Mouse (Mus musculus) kidney, postnatal 36 days (tissue): ENCODE measurements around the gene Klf16.

Experiments
- DNase-seq, 2 experiments: peaks; one replicate each; pipeline ENCODE4 v3.0.0; 2021 to 2022; ENCODE audit warnings: mixed read lengths in 2 of 2

Klf16 gene

DNA sequence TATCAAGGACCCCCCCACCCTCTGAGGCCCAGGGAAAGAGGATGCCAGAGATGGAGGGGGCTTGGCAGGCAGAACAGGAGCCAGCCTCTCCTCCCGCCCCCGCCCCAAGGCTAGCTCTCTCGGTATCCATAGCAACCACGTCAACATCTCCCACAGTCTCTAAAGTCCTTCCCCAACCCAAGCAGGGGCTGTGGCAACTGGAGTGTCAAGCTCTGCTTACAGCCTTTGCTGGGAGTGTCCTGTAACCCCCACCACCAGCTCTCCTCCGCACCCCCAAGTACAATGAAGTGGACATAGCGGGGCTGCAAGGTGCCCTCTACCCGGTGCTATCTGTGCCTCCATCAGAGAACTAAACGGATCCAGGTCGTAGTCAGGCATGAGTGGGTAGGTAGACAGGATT lies 3.2 kb downstream of the Klf16 start:
- no peak for DNase-seq

DNA sequence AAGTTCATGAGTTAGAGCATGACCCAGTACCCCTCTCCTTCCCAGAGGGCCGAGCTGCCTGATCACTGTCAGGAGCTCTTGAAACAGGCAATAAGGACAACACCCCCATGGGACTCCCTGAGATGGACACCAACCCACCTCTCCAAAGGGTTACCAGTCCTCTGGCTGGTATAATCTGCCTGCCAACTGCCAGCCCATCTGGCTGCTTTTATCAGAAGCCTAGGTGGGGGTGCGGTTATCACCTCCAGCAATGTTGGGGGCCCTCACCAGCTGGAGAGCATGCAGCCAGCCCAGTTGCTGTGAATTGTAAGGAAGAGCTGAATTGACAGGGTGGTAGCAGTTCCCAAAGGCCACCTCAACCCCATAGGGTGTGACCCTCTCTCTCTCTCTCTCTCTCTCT lies 4.6 kb downstream of the Klf16 start:
- no peak for DNase-seq

DNA sequence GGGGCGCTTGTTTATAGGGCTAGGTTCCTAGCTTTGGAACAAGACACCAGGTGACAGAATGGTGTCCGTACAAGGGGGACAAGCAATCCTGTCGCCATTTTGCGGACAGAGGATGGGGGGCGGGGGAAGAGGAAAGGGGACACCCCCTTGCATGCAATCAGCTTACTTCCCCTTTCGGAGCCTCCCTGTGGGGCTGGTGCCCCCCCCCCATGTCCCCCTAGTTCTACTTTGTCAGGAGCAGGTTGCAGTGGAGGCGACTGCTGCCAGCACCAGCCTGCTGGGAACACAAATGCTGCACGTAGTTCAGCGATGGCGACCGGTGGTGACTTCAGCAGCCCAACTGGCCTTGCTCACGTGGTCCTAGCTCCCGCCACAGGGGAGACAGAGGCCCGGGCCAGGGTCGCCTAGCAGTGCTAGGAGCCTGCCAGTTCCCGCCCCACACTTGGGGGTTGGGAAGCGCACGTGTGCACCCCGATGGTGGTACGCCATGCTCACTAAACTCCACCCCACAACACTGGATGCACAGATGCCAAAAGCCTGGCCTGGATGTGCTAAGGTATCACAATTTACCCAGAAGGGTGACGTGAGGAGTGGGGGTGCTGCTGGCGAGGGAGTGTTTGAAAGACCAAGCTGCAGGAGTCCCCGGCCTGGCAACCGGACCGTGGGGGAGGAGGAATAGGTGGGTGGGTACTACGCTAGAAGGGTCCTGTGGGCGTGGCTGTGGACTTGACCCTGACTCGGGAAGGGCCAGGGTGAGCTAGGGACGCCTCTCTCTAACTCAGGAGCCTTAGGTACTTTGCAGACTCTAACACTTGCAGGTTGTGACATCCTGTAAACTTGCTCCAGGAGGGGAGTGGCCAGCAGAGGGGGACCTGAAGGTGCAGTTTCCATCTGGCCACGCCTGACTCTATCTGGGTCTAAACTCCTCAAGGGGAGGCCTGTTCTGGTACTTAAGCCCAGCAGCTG lies 6.0 kb downstream of the Klf16 start:
- no peak for DNase-seq

- no peak for DNase-seq
These were observed 6.7 kb downstream of the Klf16 start for GRCm38 (mm10) chr10:80570419-80570818.

GRCm38 (mm10) chr10:80569664-80570066 lies 7.5 kb downstream of the Klf16 start:
- peak; percentile 69 to 80 for DNase-seq

GRCm38 (mm10) chr10:80568876-80569275 lies 8.2 kb downstream of the Klf16 start:
- no peak for DNase-seq

DNA sequence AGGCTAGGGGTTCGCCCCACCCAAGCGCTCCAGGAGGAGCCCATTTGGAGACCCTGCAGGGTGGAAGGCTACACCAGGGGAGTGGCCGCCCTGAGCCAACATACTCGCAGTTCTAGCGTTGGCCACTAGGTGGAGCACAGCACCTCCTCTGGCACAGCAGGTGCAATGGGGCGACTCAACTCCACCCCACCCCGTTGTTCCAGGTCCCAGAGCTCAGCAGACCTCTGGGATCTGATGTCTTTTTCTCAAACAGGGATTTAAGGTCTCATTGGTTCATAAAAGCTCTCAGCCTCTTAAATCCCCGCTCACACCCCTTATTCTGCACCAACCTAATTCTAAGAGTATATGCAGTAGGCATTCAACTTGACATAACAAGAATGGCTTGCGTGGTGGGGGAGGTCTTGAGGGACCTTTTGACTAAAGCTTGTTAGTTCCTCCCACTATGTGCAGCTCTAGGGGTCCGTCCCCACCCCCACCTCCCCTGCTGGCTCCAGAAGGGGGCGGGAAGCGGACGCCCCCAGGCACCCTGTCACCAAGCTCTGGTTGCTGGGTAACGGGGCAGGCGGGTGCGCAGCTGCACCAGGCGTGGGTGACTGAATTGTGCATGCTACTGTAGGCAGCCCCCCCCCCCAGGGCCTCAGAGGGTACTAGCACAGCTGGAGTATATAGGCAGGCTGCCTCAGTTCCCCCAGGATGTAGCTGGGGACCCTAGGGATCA lies 10.6 kb downstream of the Klf16 start:
- DNase-seq = peak; percentile 83 to 95

- peak; percentile 96 to 98 for DNase-seq
These were observed 15.8 kb downstream of the Klf16 start, which contains the start of gene Rexo1 for GRCm38 (mm10) chr10:80561116-80561944. Gene Rexo1 (minus strand): TSS chr10:80561560.

GRCm38 (mm10) chr10:80560621-80561020 lies 16.5 kb downstream of the Klf16 start:
- peak; percentile 52 to 56 for DNase-seq

- no peak for DNase-seq
These were observed 17.7 kb downstream of the Klf16 start for GRCm38 (mm10) chr10:80559431-80559830.

DNA sequence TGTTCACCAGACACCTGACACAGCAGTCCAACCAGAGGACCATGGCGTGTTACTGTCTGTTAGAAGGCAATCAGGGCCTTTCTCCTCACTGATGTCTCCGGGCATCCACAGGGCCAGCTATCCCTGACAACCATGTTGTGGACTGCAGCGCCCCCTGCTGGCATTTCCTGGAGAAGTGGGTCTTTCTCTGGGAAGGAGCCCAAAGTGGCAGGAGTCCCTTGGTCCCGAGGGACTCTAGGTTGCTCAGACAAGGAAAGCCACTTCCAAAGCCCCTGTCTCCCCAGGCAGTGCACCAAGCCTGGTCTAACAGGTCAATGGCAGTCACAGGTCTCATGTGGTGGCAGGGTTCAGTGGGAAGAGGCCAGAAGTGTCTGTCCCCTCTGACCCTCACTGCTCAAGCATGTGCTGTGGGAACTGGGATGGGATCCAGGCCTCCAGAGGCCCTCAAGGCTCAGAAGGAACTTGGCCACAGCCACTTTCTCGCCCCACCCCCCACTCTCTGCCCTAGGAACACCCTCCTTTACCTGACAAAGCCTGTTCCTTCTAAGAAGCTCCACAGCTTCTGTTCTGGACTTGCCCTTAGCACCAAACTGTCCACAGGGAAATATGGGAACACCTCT lies 19.7 kb downstream of the Klf16 start:
- peak; percentile 88 to 92 for DNase-seq

DNA sequence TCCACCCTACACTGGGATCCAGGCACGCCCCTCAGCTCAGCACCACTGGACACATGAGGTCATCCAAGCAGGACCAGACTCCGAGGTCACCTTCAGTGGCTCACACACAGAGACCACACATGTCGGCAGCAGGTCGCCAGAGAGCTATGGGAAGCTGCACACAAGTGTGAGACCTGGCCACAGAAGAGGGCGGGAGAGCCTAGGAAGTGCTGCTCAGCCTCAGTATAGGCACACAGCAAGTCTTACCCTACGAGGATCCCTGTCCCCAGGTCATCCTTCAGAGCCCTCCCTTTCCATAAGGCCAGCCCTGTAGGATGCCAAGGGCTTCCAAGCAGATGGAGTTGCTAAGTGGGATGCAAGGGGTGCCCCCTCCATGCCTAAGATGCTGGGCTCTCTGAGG lies 23.1 kb downstream of the Klf16 start:
- DNase-seq = no peak

DNA sequence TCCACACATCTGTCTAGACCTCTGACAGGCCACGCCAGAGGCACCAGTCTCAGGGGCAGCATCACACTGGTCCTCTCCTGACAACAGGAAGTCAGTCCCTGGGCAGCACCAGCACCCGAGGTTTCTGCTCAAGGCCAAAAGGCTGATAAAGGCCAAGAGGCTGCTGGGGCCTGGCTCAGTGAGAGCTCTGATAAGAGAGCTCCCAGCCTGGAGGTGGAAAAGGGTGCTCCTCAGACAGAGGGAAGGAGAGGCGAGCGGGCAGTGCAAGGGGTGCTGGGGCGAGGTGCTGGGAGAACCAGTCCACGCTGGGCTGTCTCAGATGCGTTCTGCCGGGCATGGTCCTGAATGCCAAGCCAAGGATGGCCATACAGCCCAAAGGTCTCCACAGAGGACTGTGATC lies 23.5 kb downstream of the Klf16 start:
- no peak for DNase-seq

DNA sequence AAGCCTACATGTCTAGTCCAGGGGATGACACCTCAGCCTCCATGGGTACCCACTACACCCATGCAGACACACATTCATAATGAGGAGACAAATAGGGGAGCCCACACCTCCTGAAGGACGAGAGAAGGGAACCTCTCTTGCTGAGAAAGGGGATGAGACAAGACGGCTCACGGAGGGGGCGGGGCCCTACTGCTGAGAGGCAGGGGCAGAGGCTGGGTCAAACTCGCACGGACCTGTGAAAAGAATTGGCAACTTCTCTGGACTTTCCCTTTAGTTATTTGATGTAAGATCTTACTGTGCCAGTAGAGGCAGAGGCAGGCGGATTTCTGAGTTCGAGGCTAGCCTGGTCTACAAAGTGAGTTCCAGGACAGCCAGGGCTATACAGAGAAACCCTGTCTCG lies 24.8 kb downstream of the Klf16 start:
- DNase-seq = peak in 1 of 2 experiments; percentile 51

DNA sequence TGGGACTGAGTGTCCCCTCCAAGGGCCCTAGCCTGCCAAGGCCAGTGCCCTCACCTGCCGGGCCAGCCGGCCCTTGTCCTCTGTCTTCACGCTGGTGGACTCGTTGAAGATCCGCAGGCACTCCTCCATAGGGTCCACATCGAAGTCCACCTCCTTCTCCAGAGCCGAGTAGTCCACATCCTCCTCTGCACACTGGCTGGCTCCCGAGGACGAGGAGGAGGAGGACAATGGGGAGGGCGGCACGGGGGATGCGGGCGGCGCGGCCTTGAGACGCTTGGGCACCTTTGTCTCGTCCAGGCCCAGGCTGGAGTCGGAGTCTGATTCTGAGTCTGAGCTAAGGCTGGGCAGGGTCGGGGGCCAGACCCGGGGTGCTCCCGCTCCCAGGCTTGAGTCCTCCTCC lies 27.8 kb downstream of the Klf16 start:
- DNase-seq = no peak

DNA sequence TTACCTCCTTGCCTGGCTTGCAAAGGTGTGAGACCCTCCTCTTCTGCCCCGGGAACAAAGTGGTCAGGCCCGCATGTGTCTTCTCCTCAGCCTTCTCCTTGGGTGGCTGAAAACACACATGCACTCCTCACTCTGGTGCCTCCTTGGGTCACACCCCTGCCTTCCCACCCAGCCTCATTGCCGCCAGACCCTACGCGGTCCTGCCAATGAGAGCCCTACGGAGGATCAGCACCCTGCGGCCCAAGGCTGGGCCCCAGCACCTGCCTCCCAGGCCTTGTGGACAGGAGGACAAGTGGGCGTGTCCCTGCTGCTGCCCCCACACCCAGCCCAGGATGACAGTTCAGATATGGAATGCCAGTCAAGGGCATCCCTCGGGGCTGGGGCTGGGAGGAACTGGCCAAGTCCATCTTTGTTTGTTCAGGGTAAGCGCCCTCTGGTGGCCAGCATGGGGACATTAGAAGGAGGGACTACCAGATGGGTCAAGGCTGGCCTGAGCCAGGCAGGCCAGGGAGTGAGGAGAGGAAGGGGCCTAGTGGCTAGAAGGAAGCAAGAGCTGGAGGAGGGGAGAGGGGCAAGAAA lies 28.6 kb downstream of the Klf16 start:
- peak; percentile 49 to 81 for DNase-seq

- no peak for DNase-seq
These were observed 29.6 kb downstream of the Klf16 start for GRCm38 (mm10) chr10:80547539-80547938.

GRCm38 (mm10) chr10:80546945-80547344 lies 30.2 kb downstream of the Klf16 start:
- no peak for DNase-seq

- DNase-seq = peak in 1 of 2 experiments; percentile 1
These were observed 31.5 kb downstream of the Klf16 start for GRCm38 (mm10) chr10:80545590-80545989.

GRCm38 (mm10) chr10:80543873-80544272 lies 33.2 kb downstream of the Klf16 start:
- peak in 1 of 2 experiments; percentile 2 for DNase-seq

DNA sequence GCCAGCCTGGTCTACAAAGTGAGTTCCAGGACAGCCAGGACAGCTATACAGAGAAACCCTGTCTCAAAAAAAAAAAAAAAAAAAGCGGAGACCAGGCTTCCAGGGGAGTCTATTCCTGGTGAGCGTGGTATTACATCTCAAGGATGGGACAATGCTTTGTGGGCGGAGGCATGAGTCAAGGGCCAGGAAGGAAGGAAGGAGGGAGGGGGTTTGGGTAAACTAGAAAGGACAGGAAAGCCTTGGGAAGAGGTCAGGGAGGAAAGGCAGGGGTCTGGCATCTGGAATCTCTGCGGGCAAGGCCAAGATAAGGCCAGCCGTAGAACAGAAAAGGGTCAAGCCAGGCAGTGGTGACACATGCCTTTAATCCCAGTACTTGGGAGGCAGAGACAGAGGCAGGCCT lies 37.6 kb downstream of the Klf16 start:
- peak in 1 of 2 experiments; percentile 3 for DNase-seq
